Comparison of ENCODE assay signal across 23 mouse cellular contexts in genomic region chr6:120819294-120819693, GRCm38 (mm10). TPM values are rescaled to one million over a fixed set of nuclear protein-coding genes. Genes with fewer than 3 reads are reported as not detected.
DNase-seq lines count a peak whose midpoint lies in the region; ATAC-seq and TF ChIP-seq lines count a peak whose summit lies in the region.
"Had no signal": no experiment of that assay in that cellular context is flagged by ENCODE, and none has a peak within 500 bp of the region (broad histone marks: within the 10 kb centered on the region; RNA-seq: fewer than 3 reads in every experiment).

No protein-coding gene starts in this region.

- 0 out of 2 replicates have a peak, but pooled peaks cover 6% of the 10 kb centered on the region for H3K9me3 ChIP-seq in heart, embryonic 13.5 days
- no peaks in the 10 kb centered on the region for H3K9me3 ChIP-seq in megakaryocyte, embryonic 14.5 days
- H3K9me3 ChIP-seq: embryonic facial prominence, embryonic 15.5 days; midbrain, embryonic 15.5 days had no signal

- no peaks in the 10 kb centered on the region for H3K27me3 ChIP-seq in heart, embryonic 13.5 days (replicated peaks)
- no peaks in the 10 kb centered on the region for H3K27me3 ChIP-seq in megakaryocyte, embryonic 14.5 days (replicated peaks)
- H3K27me3 ChIP-seq in myocyte (ENCODE audit: control insufficient read depth, insufficient read depth, insufficient read length) = no peaks in the 10 kb centered on the region
- H3K27me3 ChIP-seq: embryonic facial prominence, embryonic 15.5 days; limb, embryonic 13.5 days; midbrain, embryonic 15.5 days had no signal

- H3K4me1 ChIP-seq in heart, embryonic 13.5 days = peaks cover 19% of the 10 kb centered on the region
- H3K4me1 ChIP-seq in megakaryocyte, embryonic 14.5 days = peaks cover 36% of the 10 kb centered on the region

- intact Hi-C loops in heart, postnatal 10 days (cut with DNase I) = no loop called here
- intact Hi-C loops in left cerebral cortex, postnatal 14 days (cut with DNase I) = no loop called here

- peaks cover 50% of the 10 kb centered on the region for H3K79me2 ChIP-seq in myocyte (ENCODE audit: control insufficient read depth, insufficient read depth)

- no peak for ATAC-seq in heart, embryonic 13.5 days (ENCODE audit: extremely low read depth, insufficient number of reproducible peaks, low FRiP score, low TSS enrichment)
- no peak for ATAC-seq in megakaryocyte, adult 5-6 weeks (ENCODE audit: poor library complexity, severe bottlenecking)
- ATAC-seq: hindbrain, embryonic 16.5 days; intestine, embryonic 16.5 days; midbrain, embryonic 15.5 days had no signal

- no peak overlapping the region for H3K9ac ChIP-seq in heart, embryonic 13.5 days
- H3K9ac ChIP-seq: embryonic facial prominence, embryonic 15.5 days; limb, embryonic 13.5 days; midbrain, embryonic 15.5 days had no signal

- TF ChIP-seq POLR2A in myocyte (IDR thresholded peaks at IDR 0.05; ENCODE audit: insufficient read length, low read depth) = no peak

- H3K4me3 ChIP-seq in heart, embryonic 13.5 days = no peak overlapping the region
- H3K4me3 ChIP-seq in megakaryocyte, embryonic 14.5 days (replicated peaks) = peak overlapping the region; percentile 72
- H3K4me3 ChIP-seq in myocyte = no peak overlapping the region
- H3K4me3 ChIP-seq: embryonic facial prominence, embryonic 15.5 days; limb, embryonic 13.5 days; midbrain, embryonic 15.5 days had no signal

- H3K4me2 ChIP-seq in heart, embryonic 13.5 days = peak overlapping the region; percentile 84
- H3K4me2 ChIP-seq in myocyte (ENCODE audit: low read depth) = peak overlapping the region; percentile 83
- H3K4me2 ChIP-seq: embryonic facial prominence, embryonic 15.5 days; limb, embryonic 13.5 days; midbrain, embryonic 15.5 days had no signal

- no peak overlapping the region for H3ac ChIP-seq in myocyte (ENCODE audit: control insufficient read depth, insufficient read length)

- no peak for DNase-seq in heart, postnatal 10 days
- peak; percentile 36 to 64 for DNase-seq in kidney, postnatal 25 days
- DNase-seq in Muller cell, postnatal 12 days (ENCODE audit: inconsistent ontology term) = no peak
- no peak for DNase-seq in left cerebral cortex, postnatal 14 days (ENCODE audit: low spot score in 2 of 2)
- DNase-seq: adrenal gland, postnatal 10 days; cerebellum, adult 18-20 months; cerebellum, postnatal 36 days; gastrocnemius, postnatal 14 days; heart, adult 18-20 months; heart, postnatal 4 days; right cerebral cortex, postnatal 14 days; spleen, adult 18-20 months; thymus, postnatal 25 days had no signal

- no peak overlapping the region for H3K27ac ChIP-seq in heart, embryonic 13.5 days (replicated peaks)
- H3K27ac ChIP-seq: embryonic facial prominence, embryonic 15.5 days; limb, embryonic 13.5 days; midbrain, embryonic 15.5 days had no signal

- WGBS in heart, embryonic 13.5 days = 92% methylated on average over 2 of the region's 2 CpGs

- peaks cover 23% of the 10 kb centered on the region for H3K36me3 ChIP-seq in heart, embryonic 13.5 days
- H3K36me3 ChIP-seq in megakaryocyte, embryonic 14.5 days (replicated peaks; ENCODE audit: low read length) = peaks cover 27% of the 10 kb centered on the region
- no peaks in the 10 kb centered on the region for H3K36me3 ChIP-seq in myocyte (ENCODE audit: control insufficient read depth, insufficient read depth)

TF ChIP-seq in myocyte, 11 proteins besides CTCF, POLR2A, EP300 and RAD21:
- TF ChIP-seq REST (IDR thresholded peaks at IDR 0.05; ENCODE audit: insufficient read depth, insufficient read length) (no peak), POLR2AphosphoS2 (IDR thresholded peaks at IDR 0.05; ENCODE audit: insufficient read length, low read depth) (no peak)

RNA-seq across cellular contexts. Expression of gene Atp6v1e1, which starts 3.3 kb away (rescaled TPM):
- 135 and 136 TPM in 2 replicates for polyA plus RNA-seq in heart, embryonic 13.5 days (2015; fragmentation: Nextera tagmentation; extraction: Ambion mirVana)
- 100 to 1,000 TPM; 168 to 172 TPM for total RNA-seq in heart, postnatal 10 days (2021)
- 30.4 and 97.6 TPM in 2 replicates for polyA plus RNA-seq in megakaryocyte, embryonic 14.5 days (2012; ENCODE audit: insufficient read depth, low replicate concordance)
- total RNA-seq in megakaryocyte, adult 5-6 weeks (2015) = 199 and 215 TPM in 2 replicates
- total RNA-seq in megakaryocyte, adult 5-6 weeks (2017) = 199 and 203 TPM in 2 replicates
- polyA plus RNA-seq in myocyte (2012; fragmentation: generic; extraction: Trizol) = 206 TPM
- 100 to 1,000 TPM; 515 to 524 TPM for total RNA-seq in left cerebral cortex, postnatal 14 days (2021)

RNA-seq across cellular contexts. Expression of gene Bcl2l13, which starts 16.7 kb away (rescaled TPM):
- polyA plus RNA-seq in heart, embryonic 13.5 days (2015; fragmentation: Nextera tagmentation; extraction: Ambion mirVana) = 26.5 and 27.1 TPM in 2 replicates
- 10 to 100 TPM; 78.0 to 89.4 TPM for total RNA-seq in heart, postnatal 10 days (2021)
- 15.8 and 34.6 TPM in 2 replicates for polyA plus RNA-seq in megakaryocyte, embryonic 14.5 days (2012; ENCODE audit: insufficient read depth, low replicate concordance)
- total RNA-seq in megakaryocyte, adult 5-6 weeks (2015) = 12.3 and 14.6 TPM in 2 replicates
- total RNA-seq in megakaryocyte, adult 5-6 weeks (2017) = 16.3 and 24.5 TPM in 2 replicates
- 32.8 TPM for polyA plus RNA-seq in myocyte (2012; fragmentation: generic; extraction: Trizol)
- 10 to 100 TPM; 41.8 to 44.5 TPM for total RNA-seq in left cerebral cortex, postnatal 14 days (2021)

RNA-seq across cellular contexts. Expression of gene Slc25a18, which starts 45.9 kb away (rescaled TPM):
- polyA plus RNA-seq in heart, embryonic 13.5 days (2015; fragmentation: Nextera tagmentation; extraction: Ambion mirVana) = 0.10 TPM in 1 of 2 replicates, not detected in the other
- under 1 TPM; 0.22 to 0.48 TPM for total RNA-seq in heart, postnatal 10 days (2021)
- polyA plus RNA-seq in megakaryocyte, embryonic 14.5 days (2012; ENCODE audit: insufficient read depth, low replicate concordance) = not detected in 2 replicates
- not detected in 2 replicates for total RNA-seq in megakaryocyte, adult 5-6 weeks (2015)
- 0.22 TPM in 1 of 2 replicates, not detected in the other for total RNA-seq in megakaryocyte, adult 5-6 weeks (2017)
- 0.07 TPM for polyA plus RNA-seq in myocyte (2012; fragmentation: generic; extraction: Trizol)
- 10 to 100 TPM; 46.9 to 50.1 TPM for total RNA-seq in left cerebral cortex, postnatal 14 days (2021)
- total RNA-seq: megakaryocyte progenitor cell, adult 5-6 weeks had no signal
- polyA plus RNA-seq: intestine, embryonic 16.5 days had no signal

Comparison
In these comparisons a context has a peak if more than half of its experiments do, and no peak if none do; other contexts are left out.
1. DNase-seq: peak in kidney, postnatal 25 days (2 of 2); none in heart, postnatal 10 days (0 of 2), Muller cell, postnatal 12 days (single experiment) and left cerebral cortex, postnatal 14 days (0 of 2).
2. RNA of gene Slc25a18, which starts 45.9 kb away (total RNA-seq): 46.9 to 50.1 TPM in left cerebral cortex, postnatal 14 days; 0.22 to 0.48 TPM in heart, postnatal 10 days and 0.22 TPM in megakaryocyte, adult 5-6 weeks; every median in the first group is over 10 times any median in the second.